Mouse (Mus musculus) megakaryocyte, embryonic 14.5 days (primary cell): ENCODE data around the gene Phf10.

Experiments
- FLI1 ChIP-seq: IDR thresholded peaks from 2 replicates; pipeline ENCODE4 v1.6.1; 2012; ENCODE audit warnings: low read length, inconsistent platforms, mixed read lengths
- GATA1 ChIP-seq: IDR thresholded peaks from 3 replicates; pipeline ENCODE4 v1.6.1; 2012; ENCODE audit warnings: mixed read lengths, low read length, inconsistent platforms, borderline replicate concordance

DNA sequence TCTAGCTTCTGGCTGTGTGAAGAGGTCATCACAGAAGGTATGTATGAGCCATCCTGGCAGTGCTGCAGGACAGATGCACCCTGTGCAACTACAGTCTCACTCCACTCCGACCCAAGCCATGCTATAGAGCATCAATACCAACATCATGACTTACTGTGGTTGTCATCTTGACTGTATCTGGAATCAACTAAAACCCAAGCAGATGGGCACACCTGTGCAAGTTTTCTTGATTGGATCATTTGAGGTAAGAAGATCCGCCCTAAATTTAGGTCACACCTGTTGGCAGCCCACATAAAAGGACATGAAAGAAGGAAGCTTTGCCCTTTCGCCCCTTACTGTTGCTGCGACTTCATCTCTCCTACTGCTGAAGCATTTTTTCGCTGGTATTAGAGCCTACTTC is 51.7 kb downstream of the Phf10 start:
- TF ChIP-seq GATA1 = no peak
- no peak for TF ChIP-seq FLI1
